Mouse (Mus musculus) neural tube, embryonic 12.5 days (tissue): ENCODE data around the gene Snf8. TPM values are rescaled to one million over a fixed set of nuclear protein-coding genes. Genes with fewer than 3 reads are reported as not detected.

Source experiments
- ATAC-seq: fragments of 200-750 bp; cut with Nextera tagmentation; 2 replicates; pipeline ENCODE4 v1.8.0; 2017; ENCODE audit warnings: low read depth, mild to moderate bottlenecking, moderate TSS enrichment, moderate library complexity; ENCODE audit not compliant: low FRiP score
- H3K27ac ChIP-seq: fragments of 300-500 bp; sonication (generic); 2 replicates; pipeline ENCODE4 v1.5.1; 2016
- H3K27me3 ChIP-seq: fragments of 300-500 bp; sonication (generic); replicated peaks from 2 replicates; pipeline ENCODE4 v1.6.1; 2016; ENCODE audit warnings: mild to moderate bottlenecking
- H3K36me3 ChIP-seq: fragments of 300-500 bp; sonication (generic); 2 replicates; pipeline ENCODE4 v1.6.1; 2016; ENCODE audit warnings: mild to moderate bottlenecking
- H3K4me1 ChIP-seq: fragments of 300-500 bp; sonication (generic); 2 replicates; pipeline ENCODE4 v1.6.1; 2016
- H3K4me2 ChIP-seq: fragments of 300-500 bp; sonication (generic); replicated peaks from 2 replicates; pipeline ENCODE4 v1.6.1; 2016; ENCODE audit warnings: mild to moderate bottlenecking
- H3K4me3 ChIP-seq: fragments of 300-500 bp; sonication (generic); 2 replicates; pipeline ENCODE4 v1.5.1; 2016
- H3K9ac ChIP-seq: fragments of 300-500 bp; sonication (generic); 2 replicates; pipeline ENCODE4 v1.6.1; 2016; ENCODE audit warnings: mild to moderate bottlenecking
- H3K9me3 ChIP-seq: fragments of 300-500 bp; sonication (generic); 2 replicates; pipeline ENCODE4 v1.6.1; 2016; ENCODE audit warnings: mild to moderate bottlenecking
- WGBS: fragments of 180-500 bp; shearing (Covaris S2); methylation state at CpG from one replicate; pipeline ENCODE4 v1.1.7; 2016; 5-methylcytosine and 5-hydroxymethylcytosine counted together
- polyA plus RNA-seq: library from polyadenylated mRNA; unstranded; fragments of >200 nt; fragmentation: Nextera tagmentation; extraction: Ambion mirVana; gene quantifications from 2 replicates; pipeline ENCODE4 v1.2.1, GENCODE M21; 2016

The Snf8 gene
- polyA plus RNA-seq = 130 and 134 TPM in 2 replicates

DNA sequence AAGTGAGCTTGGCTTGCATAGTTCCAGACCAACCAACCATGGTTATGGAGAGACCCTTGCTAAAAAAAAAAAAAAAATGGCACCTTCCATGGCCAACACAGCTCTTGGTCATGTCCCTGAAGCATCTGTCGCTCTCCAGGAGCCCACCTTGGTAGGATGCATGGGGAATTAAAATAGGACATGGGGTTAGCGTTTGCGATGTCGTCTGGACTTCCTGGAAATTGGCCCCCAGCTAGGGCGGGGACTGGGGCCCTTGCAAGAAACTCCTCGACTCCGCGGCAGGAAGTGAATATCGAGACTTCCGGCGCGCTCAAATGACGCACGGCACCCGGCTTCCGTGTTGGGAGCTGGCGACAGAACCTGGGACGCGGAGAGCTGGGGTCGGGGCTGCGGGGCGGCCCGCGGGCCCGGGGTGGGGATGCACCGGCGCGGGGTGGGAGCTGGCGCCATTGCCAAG is at the start of gene Snf8:
Snf8 (plus strand) TSS at position 290 of the 457 bp plus-strand sequence.
- ATAC-seq = peak; percentile 41; the same call in 1 of the 2 replicates
- Histone ChIP-seq H3K9ac (peak within 1 kb of the TSS; percentile 82), H3K27me3 (no peaks in the 10 kb centered on the region), H3K4me2 (peak within 1 kb of the TSS; percentile 98), H3K36me3 (peaks cover 10% of the 10 kb centered on the region), H3K27ac (no peak within 1 kb of the TSS), H3K9me3 (no peaks in the 10 kb centered on the region), H3K4me1 (peaks cover 9% of the 10 kb centered on the region), H3K4me3 (peak within 1 kb of the TSS; percentile 75)
- under 1% methylated on average over 29 of the region's 29 CpGs for WGBS

DNA sequence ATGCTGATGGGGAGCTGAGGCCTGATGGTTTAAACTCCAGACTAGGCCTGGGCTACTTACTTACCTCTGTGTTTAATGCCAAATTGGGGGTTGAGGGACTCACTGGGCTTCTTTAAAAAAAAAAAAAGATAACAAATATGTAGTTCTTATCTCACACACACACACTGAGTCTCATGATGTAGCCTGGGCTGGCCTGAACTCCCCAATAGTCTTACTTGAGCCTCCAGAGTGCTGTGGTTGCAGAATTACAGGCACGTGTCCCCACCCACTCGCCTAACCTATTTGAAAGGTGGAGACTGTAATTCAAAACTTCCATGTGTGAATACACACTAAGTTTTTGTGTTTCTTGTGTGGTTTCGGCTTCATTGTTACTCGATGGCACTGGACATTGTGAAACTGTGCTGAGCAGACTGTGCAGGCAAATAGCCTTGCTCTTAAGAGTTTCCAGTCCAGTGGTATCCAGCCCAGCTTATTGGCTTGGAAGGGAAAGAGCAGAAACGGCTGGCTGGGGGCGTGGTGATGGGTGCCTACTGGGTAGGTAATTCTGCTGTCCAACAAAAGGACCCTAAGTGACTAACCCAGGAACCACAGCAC is 46.7 kb upstream of the Snf8 start:
- Histone ChIP-seq H3K9ac (no peak overlapping the region), H3K4me3 (no peak overlapping the region), H3K4me1 (peaks cover 58% of the 10 kb centered on the region), H3K27me3 (no peaks in the 10 kb centered on the region), H3K36me3 (no peaks in the 10 kb centered on the region), H3K4me2 (no peak overlapping the region), H3K27ac (no peak overlapping the region), H3K9me3 (no peaks in the 10 kb centered on the region)
- 83% methylated on average over 6 of the region's 6 CpGs for WGBS
- no peak for ATAC-seq

DNA sequence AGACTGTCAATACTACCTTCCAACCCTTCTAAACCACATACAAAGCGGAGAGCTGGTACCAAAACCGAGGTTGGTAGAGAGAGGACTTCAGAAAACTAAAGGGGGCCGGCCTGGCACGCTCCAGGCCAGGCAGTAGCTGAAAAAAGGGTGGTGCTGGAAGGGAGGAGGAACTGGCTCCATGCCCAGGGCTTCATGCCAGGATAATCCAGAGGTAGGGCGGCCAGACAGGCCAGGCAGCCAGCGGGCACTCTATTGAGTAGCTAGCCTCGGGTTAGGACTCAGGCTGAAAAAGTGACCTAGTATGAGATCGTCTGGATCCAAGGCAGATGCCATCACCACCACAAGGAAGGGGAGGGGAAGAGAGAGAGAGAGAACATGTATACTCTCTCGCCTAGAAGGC is 46.2 kb upstream of the Snf8 start:
- Histone ChIP-seq H3K27ac (no peak overlapping the region), H3K36me3 (no peaks in the 10 kb centered on the region), H3K9me3 (no peaks in the 10 kb centered on the region), H3K4me1 (peaks cover 57% of the 10 kb centered on the region), H3K9ac (peak overlapping the region; percentile 18; the same call in 1 of the 2 replicates), H3K27me3 (no peaks in the 10 kb centered on the region), H3K4me3 (no peak overlapping the region), H3K4me2 (no peak overlapping the region)
- 68% methylated on average over 9 of the region's 9 CpGs for WGBS
- ATAC-seq = 0 out of 2 replicates have a peak, but pooled peaks have one; percentile 7

DNA sequence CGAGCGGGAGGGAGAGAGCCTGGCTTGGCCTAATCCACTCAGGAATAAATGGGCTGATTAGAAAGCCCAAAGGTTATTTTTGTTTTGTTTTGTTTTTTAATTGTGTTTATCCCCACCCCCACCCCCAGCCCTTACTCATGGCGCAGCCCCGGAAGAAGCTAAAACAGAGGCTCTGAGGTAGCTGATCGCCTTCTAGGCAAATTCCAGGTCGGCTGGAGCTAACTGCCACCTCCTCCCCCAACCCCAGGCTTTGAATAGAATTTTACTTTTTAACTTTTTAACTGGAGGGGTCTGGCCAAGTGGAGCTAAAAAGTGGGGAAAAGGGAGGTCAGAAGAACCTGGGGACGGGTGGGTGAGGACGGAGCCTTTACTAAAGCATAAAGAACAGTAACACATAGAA is 44.8 kb upstream of the Snf8 start:
- WGBS = 54% methylated on average over 8 of the region's 8 CpGs
- H3K4me2 ChIP-seq = peak overlapping the region; percentile 91
- H3K9ac ChIP-seq = 0 out of 2 replicates have a peak overlapping the region, but pooled peaks have one; percentile 9
- H3K4me1 ChIP-seq = peaks cover 62% of the 10 kb centered on the region
- peaks cover 10% of the 10 kb centered on the region; the same call in 1 of the 2 replicates for H3K36me3 ChIP-seq
- H3K27ac ChIP-seq = no peak overlapping the region
- no peak overlapping the region for H3K4me3 ChIP-seq
- 0 out of 2 replicates have a peak, but pooled peaks cover 9% of the 10 kb centered on the region for H3K9me3 ChIP-seq
- no peak for ATAC-seq
- no peaks in the 10 kb centered on the region for H3K27me3 ChIP-seq

DNA sequence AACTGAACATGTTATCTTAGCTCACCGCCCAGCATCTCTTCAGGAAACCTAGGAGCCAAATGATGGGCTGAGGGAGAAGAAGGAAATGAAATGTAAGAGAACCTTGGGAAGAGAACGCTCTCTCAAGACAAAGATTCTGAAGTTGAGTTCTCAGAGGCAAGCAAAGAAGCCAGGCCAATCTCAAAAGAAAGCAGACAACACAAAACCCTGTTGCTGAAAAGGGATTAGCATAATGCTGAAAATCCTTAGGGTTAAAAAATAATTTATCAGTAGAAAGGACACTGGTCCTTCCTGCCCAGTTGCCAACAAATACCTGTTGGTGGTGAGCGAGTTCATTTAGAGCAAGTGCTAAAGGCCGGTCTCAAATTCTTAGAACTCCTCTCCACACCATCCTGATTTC is 44.3 kb upstream of the Snf8 start:
- H3K36me3 ChIP-seq = peaks cover 15% of the 10 kb centered on the region

DNA sequence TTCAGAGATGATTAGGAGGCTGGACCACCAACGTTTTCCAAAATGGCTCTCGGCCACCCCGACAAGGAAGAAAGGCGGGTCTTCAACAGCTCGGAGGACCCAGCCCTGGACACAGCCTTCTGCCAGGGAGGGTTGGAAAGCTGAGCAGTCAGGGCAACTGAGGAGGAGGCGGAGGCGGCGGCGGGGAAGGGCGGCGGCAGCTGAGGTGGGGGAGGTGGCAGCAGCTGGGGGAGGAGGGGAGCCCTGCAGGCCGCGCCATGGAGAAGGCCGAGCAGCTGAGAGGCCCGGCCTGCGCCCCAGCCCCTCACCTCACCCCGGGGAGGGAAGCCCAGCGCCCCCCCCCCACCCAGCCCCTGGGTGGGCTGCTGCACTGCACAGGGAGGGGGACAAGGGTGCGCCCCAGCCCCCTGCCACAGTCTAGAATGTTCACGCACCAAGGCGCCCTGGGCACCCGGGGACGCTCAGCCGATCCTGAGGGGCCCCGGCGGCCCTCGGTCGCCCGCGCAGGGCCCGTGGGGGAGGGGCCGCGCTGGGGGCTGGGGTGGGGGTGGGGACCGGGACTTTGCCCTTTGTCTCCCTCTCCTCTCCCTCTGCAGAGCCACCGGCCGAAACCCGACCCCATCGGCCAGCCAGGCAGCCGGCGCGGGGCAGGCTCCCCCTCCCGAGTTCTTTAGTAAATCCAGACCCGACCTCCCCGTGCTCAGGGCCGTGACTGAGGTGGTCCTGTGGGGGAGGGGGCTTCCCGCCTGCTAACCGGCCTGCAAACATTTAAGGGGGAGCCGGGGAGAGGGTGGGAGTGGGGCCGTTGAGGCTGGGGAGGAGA is 43.6 kb upstream of the Snf8 start:
- ATAC-seq = peak; percentile 85

More for the DNA sequence above, 44.3 kb upstream of the Snf8 start:
- Histone ChIP-seq H3K27ac (no peak overlapping the region), H3K9me3 (0 out of 2 replicates have a peak, but pooled peaks cover 10% of the 10 kb centered on the region), H3K9ac (peak overlapping the region; percentile 82; the same call in 1 of the 2 replicates), H3K4me1 (peaks cover 62% of the 10 kb centered on the region), H3K4me2 (peak overlapping the region; percentile 91), H3K4me3 (peak overlapping the region; percentile 49), H3K27me3 (no peaks in the 10 kb centered on the region)
- ATAC-seq = no peak
- WGBS = 52% methylated on average over 4 of the region's 4 CpGs

DNA sequence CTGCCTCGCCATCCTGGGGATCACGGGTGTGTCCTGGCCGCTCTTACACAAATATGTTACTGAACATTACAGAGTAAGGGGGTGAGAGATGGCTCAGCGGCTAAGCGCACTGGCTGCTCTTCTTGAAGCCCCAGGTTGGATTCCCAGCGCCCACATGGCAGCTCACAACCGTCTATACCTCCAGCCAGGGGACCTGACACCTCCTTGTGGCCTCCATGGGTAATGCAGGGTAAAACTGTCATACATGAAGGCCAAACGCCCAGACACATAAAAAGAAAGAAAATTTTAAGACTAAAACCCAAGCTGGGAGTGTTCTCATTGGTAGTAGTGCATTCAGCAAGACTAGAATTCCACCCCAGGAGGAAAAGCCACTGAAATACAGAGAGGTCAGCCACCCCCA is 40.5 kb upstream of the Snf8 start:
- no peak overlapping the region for H3K4me3 ChIP-seq

More for the DNA sequence above, 43.6 kb upstream of the Snf8 start:
- H3K4me1 ChIP-seq = peaks cover 62% of the 10 kb centered on the region
- 1% methylated on average over 41 of the region's 49 CpGs for WGBS
- peak overlapping the region; percentile 91 for H3K4me2 ChIP-seq
- H3K9me3 ChIP-seq = 0 out of 2 replicates have a peak, but pooled peaks cover 10% of the 10 kb centered on the region
- H3K9ac ChIP-seq = peak overlapping the region; percentile 82
- peaks cover 18% of the 10 kb centered on the region for H3K36me3 ChIP-seq
- H3K4me3 ChIP-seq = peak overlapping the region; percentile 49
- H3K27ac ChIP-seq = peak overlapping the region; percentile 95
- no peaks in the 10 kb centered on the region for H3K27me3 ChIP-seq

DNA sequence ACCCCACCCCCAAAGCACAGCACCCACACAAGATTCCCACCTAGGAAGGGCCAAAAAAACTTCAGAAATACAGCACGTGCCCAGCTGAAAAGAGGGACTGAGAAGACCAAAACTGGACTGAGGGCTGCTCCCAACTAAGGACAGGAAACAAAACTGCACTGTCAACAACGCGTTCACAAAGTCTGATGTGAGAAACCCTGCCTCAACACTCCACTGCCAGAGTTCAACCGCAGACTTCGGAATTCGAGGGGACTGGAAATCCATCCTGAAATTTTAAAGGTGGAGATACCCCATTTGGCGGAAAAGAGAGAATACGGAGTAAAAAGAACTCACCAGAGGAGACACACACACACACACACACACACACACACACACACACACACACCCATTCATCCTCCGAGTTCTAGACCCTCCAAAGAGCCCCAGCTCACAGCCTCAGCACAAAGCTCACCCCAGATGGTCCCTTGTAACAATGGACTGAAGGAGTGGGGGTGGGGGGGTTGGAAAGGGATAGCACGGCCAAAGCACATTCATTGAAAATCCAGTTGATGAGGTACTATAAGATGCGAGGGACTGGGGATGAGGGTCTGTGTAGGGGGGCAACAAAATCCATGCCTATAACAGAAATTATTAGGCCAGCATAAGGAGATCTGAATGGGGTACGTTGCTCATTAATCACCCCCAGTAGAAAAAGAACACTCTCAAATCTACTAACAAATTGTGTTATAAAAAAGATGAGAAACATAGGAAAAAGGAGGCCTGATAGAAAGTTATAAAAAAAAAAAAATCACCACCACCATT is 31.4 kb upstream of the Snf8 start:
- H3K4me3 ChIP-seq = peak overlapping the region; percentile 96
- H3K36me3 ChIP-seq = no peaks in the 10 kb centered on the region
- H3K27me3 ChIP-seq = no peaks in the 10 kb centered on the region
- H3K4me1 ChIP-seq = peaks cover 25% of the 10 kb centered on the region
- no peak; the same call in 1 of the 2 replicates for ATAC-seq
- H3K4me2 ChIP-seq = peak overlapping the region; percentile 88
- H3K9me3 ChIP-seq = no peaks in the 10 kb centered on the region
- no peak overlapping the region for H3K27ac ChIP-seq
- WGBS = 3% methylated on average over 12 of the region's 12 CpGs
- H3K9ac ChIP-seq = peak overlapping the region; percentile 97

More for the DNA sequence above, 40.5 kb upstream of the Snf8 start:
- 94% methylated on average over 8 of the region's 8 CpGs for WGBS
- H3K27me3 ChIP-seq = no peaks in the 10 kb centered on the region
- ATAC-seq = no peak
- no peak overlapping the region for H3K9ac ChIP-seq
- 0 out of 2 replicates have a peak, but pooled peaks cover 10% of the 10 kb centered on the region for H3K9me3 ChIP-seq
- no peak overlapping the region for H3K27ac ChIP-seq
- peaks cover 23% of the 10 kb centered on the region for H3K36me3 ChIP-seq
- no peak overlapping the region for H3K4me2 ChIP-seq
- H3K4me1 ChIP-seq = peaks cover 49% of the 10 kb centered on the region

DNA sequence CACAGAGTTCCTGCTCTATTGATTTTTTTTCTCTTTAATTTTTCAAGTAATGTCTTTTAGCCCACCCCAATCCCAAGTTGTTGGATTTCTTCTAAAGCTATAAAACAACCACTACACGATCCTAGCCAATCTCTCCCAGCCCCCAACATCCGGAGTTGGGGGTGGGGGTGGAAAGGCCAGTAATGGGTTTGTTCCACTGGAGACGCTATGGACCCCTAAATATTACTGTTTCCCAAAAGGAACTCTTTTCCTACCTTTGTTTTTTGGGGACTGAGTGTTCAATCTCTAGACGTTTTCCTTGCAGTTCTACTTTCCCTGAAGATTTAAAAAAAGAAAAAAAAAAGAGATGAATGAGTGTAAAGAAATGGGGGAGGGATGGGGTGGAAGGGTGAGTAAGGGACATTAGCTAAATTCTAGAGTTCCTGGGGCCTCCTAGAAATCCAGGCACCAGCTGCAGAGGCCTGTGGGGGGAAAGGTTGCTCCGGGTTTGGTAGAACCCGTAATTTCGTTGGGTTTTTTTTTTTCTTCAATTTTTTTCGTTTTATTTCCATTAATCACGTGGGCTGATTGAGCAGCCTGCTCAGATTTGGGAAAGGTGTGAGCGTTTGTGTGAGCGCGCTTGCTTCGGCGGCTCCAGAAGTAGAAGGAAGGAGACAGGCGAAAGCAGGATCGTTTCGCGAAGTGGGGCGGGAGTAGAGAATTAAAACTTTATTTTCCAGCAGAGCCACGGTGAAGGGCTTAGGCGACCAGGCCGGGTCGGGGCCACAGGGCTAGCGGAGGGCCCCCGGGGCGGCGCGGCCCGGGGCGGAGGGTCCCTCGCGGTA is 30.5 kb upstream of the Snf8 start:
- Histone ChIP-seq H3K27me3 (no peaks in the 10 kb centered on the region), H3K4me1 (peaks cover 25% of the 10 kb centered on the region), H3K4me3 (peak overlapping the region; percentile 96), H3K36me3 (no peaks in the 10 kb centered on the region), H3K9ac (peak overlapping the region; percentile 97), H3K27ac (peak overlapping the region; percentile 88), H3K4me2 (peak overlapping the region; percentile 88), H3K9me3 (no peaks in the 10 kb centered on the region)
- under 1% methylated on average over 32 of the region's 32 CpGs for WGBS
- no peak for ATAC-seq

DNA sequence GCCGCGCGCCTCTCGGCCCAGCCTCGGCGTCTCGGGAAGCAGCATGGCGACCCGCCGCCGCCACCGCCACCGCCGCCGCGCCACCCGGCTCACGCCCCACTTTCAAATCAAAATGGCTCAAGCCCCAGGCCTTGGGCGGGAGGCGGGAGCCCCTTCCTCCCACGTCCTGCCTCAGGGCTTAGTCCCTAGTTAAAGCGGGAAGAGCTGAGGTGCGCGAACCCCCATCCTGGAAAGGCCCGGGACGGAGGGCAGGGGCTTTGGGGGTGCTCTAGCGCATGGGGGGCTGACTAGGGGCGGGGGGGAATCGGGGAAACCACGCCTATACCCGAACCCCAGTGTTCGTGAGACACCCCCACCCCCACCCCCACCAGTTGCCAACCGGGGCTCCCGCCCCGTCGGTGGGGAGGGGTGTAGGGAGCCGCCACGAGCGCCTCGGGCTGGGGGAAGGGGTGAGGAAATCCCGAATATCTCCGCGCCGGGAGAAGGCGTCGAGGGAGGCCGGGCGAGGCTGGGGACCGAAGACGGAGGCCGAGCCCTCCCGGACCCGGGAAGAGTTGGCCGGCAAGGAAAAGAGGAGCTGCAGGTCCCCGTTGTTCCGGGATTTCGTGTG is 29.8 kb upstream of the Snf8 start:
- ATAC-seq = no peak
- Histone ChIP-seq H3K4me3 (peak overlapping the region; percentile 96), H3K9me3 (no peaks in the 10 kb centered on the region), H3K4me1 (peaks cover 25% of the 10 kb centered on the region), H3K36me3 (no peaks in the 10 kb centered on the region), H3K4me2 (peak overlapping the region; percentile 88), H3K27ac (peak overlapping the region; percentile 88), H3K9ac (peak overlapping the region; percentile 97), H3K27me3 (no peaks in the 10 kb centered on the region)
- under 1% methylated on average over 55 of the region's 57 CpGs for WGBS
